Mouse (Mus musculus) B cell, adult 62 days (primary cell): ENCODE measurements around the gene 2810006K23Rik. TPM values are rescaled to one million over a fixed set of nuclear protein-coding genes. Genes with fewer than 3 reads are reported as not detected.

Experiments used
- total RNA-seq: library from RNA; stranded (reverse); gene quantifications from 4 replicates; pipeline ENCODE4 v1.2.4, GENCODE M21; 2023

Gene 2810006K23Rik
- 4.3 to 7.0 TPM (median 6.5 TPM) in 4 replicates for total RNA-seq

GRCm38 (mm10) chr5:124327510-124328364, at the start of gene 2810006K23Rik, which contains the start of gene Mphosph9:
Gene 2810006K23Rik (plus strand): TSS chr5:124328089.
Gene Mphosph9 (minus strand): TSS chr5:124327972.

GRCm38 (mm10) chr5:124362982-124363381, 35.1 kb downstream of the 2810006K23Rik start, which contains the start of gene Cdk2ap1:
Gene Cdk2ap1 (minus strand): TSS chr5:124363082.

Other genes with a start within 250 kb of the 2810006K23Rik start
- gene Abcb9, start 232.3 kb upstream of the 2810006K23Rik start, total RNA-seq: 2.8 to 4.7 TPM (median 4.4 TPM) in 4 replicates
- gene Ogfod2, start 215.8 kb upstream of the 2810006K23Rik start, total RNA-seq: 16.5 to 20.5 TPM (median 18.1 TPM) in 4 replicates
- gene Arl6ip4, start 212.0 kb upstream of the 2810006K23Rik start, total RNA-seq: 31.6 to 39.8 TPM (median 37.1 TPM) in 4 replicates
- gene Pitpnm2, start 78.3 kb upstream of the 2810006K23Rik start, total RNA-seq: 51.1 to 72.2 TPM (median 55.5 TPM) in 4 replicates
- 29.8 to 33.9 TPM (median 31.7 TPM) in 4 replicates for gene Mphosph9, start 117 bp upstream of the 2810006K23Rik start, total RNA-seq
- gene Cdk2ap1, start 35.0 kb downstream of the 2810006K23Rik start, total RNA-seq: 96.6 to 111 TPM (median 101 TPM) in 4 replicates
- gene Sbno1, start 97.9 kb downstream of the 2810006K23Rik start, total RNA-seq: 216 to 228 TPM (median 222 TPM) in 4 replicates
- 47.3 to 58.4 TPM (median 50.8 TPM) in 4 replicates for gene Kmt5a, start 111.8 kb downstream of the 2810006K23Rik start, total RNA-seq
- 165 to 186 TPM (median 173 TPM) in 4 replicates for gene Rilpl2, start 150.3 kb downstream of the 2810006K23Rik start, total RNA-seq
- gene Snrnp35, start 155.0 kb downstream of the 2810006K23Rik start, total RNA-seq: 15.0 to 20.5 TPM (median 17.3 TPM) in 4 replicates
- 2.2 to 3.1 TPM (median 2.3 TPM) in 4 replicates for gene Rilpl1, start 203.3 kb downstream of the 2810006K23Rik start, total RNA-seq
- 103 to 116 TPM (median 110 TPM) in 4 replicates for gene Tmed2, start 212.6 kb downstream of the 2810006K23Rik start, total RNA-seq
- 39.5 to 42.4 TPM (median 41.7 TPM) in 4 replicates for gene Ddx55, start 224.8 kb downstream of the 2810006K23Rik start, total RNA-seq